Mouse (Mus musculus) kidney, adult 2 months (tissue): ENCODE measurements at regions not wholly inside any gene's neighbourhood (a gene's known extent, or its start where the extent isn't known, plus 50 kb on each side); places are given as distances from the start of the nearest gene placed in this dataset.

Experiments used
- CTCF ChIP-seq: fragments of 200-500 bp; conservative IDR thresholded peaks from 2 replicates; pipeline ENCODE4 v1.5.1; 2011; ENCODE audit warnings: low read depth, mild to moderate bottlenecking, control low read depth, low read length, moderate library complexity, mixed read lengths; ENCODE audit not compliant: insufficient read depth, insufficient read length
- POLR2A ChIP-seq: fragments of 200-500 bp; IDR thresholded peaks from one replicate; pipeline ENCODE4 v1.6.1; 2011; ENCODE audit warnings: low read depth, low read length, control low read depth

- TF ChIP-seq CTCF (no peak), POLR2A (no peak)
Measured at GRCm38 (mm10) chr9:47957881-47958280, 203.9 kb upstream of the Nxpe4 start.
